Mouse (Mus musculus): Measurements from ENCODE around the gene Hoxa5.

The Hoxa5 gene

GRCm38 (mm10) chr6:52177061-52177735, 27.2 kb downstream of the Hoxa5 start, which contains the start of gene 5730596B20Rik:
Gene 5730596B20Rik, plus strand, starts transcription at chr6:52177498.
- DNase-seq (ENCODE audit: low read depth) = no peak

DNA sequence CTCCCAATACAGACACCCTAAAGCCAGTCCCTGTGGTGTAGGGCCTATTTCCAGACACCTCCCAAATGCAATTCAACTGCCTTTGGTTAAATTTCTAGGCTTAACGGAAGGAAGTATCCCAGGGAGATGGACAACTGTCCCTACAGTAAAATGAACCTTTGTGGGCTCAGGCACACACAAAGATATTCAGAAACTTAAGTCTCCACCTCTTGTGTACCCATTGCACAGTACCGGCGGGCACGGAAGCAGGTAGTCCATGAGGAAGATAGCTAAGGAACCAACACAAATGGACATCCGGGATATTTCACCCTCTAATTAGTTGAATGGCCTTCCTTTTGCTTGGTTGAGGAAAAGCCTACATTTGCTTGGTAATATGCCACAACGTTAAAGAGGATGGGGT, 28.0 kb downstream of the Hoxa5 start:
- no peak for DNase-seq (ENCODE audit: low read depth)

DNA sequence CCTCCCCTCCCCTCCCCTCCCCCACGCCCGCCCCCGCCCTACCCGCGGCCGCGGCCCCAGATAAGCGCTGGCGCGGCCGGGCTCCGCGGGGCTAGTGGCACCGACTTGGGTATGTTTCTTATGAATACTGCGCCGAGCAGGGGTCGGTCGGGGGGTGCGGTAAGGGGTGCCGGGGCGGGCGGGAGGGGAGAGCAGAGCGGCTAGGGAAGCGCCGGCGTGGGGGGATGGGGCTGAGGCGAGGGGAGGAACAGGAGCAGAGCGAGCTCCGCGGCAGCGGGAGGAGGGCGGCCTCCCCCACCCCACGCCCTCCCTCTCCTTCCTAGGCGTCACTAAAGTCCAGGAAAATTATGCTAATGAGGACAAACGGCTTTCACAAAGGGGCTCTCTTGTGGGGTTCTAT, 28.5 kb downstream of the Hoxa5 start:
- no peak for DNase-seq (ENCODE audit: low read depth)

GRCm38 (mm10) chr6:52174968-52175751, 29.2 kb downstream of the Hoxa5 start:
- DNase-seq (ENCODE audit: low read depth) = no peak

DNA sequence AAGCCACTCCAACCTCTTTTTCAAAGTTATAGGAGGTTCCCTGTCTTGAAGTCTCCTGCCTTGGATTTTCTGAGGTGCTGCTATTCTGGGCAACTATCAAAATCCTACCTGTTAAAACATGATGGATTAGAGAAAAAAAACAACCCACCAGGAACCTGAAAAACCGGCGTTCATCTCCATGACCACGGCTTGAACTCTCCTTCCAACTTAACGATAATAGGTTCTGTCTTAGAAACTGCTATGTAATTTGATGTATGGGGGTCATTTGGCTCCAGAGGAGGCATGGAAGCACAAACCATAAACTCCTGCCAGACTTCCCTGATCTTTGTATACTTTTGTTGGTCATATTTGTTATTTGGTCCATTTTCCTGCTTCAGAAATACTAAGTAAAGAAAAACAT, 30.7 kb downstream of the Hoxa5 start:
- DNase-seq (ENCODE audit: low read depth) = no peak

DNA sequence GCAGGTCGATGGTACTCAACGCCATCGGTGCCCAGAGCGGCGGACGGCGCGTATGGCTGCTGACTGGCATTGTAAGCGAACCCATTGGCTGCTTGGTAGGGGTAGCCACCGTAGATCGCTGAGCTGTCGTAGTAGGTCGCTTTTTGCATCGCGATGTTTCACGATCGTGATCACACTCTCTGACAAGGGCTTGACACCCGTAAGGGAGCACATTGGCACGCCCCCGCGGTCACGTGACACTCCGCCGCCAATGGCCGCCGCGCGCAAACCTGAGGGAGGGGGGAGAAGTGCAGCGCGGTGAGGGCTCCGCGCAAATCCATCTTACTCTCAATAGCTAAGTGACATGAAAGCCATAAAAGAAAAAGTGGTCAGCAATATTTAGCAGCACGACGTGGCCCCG, 31.9 kb downstream of the Hoxa5 start:
- DNase-seq (ENCODE audit: low read depth) = no peak

DNA sequence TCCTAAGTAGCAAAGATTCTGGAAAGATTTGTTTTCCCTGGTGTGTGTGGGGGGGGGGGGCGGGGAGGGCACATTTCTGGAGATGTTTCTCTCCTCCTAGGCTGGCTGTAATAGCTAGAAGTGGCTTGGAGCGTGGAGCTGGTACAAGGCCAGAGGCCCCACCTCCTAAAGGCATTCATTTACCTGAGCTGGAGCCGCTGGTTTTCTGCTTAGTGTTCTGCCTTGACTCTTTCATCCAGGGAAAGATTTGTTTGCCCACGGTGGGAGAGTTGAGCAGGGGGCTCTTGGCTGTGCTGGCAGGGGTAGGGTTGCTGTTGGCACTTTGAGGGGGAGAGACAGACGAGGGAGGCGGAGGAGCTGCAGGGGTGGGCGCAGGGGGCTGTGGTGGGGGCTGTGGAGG, 32.4 kb downstream of the Hoxa5 start:
- DNase-seq (ENCODE audit: low read depth) = no peak

DNA sequence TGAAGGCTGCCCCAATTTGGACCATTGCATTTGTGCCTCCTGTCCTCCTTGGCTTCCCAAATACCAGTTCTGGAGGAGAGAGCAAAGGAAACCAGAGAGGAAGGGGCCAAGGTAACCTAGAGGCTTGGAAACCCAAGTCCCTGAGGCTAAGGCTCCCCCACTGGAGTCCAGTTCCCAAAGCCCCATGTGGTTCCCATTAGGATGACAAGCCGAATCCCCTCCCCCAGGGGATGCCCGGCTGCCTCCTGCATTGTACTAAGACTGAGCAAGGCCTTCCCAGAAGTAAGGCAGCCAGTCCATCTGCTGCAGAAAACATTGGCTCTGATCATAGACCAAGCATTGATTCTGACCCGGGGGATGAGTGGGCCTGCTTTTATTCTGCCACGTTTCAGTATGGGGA, 33.1 kb downstream of the Hoxa5 start:
- DNase-seq (ENCODE audit: low read depth) = no peak

DNA sequence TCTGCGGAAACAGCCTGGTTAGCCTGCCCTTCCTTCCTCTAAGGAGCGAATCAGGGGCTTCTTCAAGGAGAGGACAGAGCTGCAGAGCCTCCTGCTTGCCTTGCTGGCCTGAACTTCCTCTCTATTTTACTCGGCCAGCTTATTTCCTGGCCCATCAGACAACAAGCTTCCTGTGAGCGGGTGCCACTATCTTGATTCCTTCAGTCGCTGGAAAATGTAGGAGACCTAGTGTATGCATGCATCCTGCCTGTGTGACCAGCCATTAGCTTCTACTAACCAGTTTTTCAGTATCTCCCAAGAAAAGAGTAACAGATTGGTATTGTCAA, 33.5 kb downstream of the Hoxa5 start:
- no peak for DNase-seq (ENCODE audit: low read depth)

- DNase-seq (ENCODE audit: low read depth) = no peak
Measured at GRCm38 (mm10) chr6:52170166-52170897, 34.1 kb downstream of the Hoxa5 start.

DNA sequence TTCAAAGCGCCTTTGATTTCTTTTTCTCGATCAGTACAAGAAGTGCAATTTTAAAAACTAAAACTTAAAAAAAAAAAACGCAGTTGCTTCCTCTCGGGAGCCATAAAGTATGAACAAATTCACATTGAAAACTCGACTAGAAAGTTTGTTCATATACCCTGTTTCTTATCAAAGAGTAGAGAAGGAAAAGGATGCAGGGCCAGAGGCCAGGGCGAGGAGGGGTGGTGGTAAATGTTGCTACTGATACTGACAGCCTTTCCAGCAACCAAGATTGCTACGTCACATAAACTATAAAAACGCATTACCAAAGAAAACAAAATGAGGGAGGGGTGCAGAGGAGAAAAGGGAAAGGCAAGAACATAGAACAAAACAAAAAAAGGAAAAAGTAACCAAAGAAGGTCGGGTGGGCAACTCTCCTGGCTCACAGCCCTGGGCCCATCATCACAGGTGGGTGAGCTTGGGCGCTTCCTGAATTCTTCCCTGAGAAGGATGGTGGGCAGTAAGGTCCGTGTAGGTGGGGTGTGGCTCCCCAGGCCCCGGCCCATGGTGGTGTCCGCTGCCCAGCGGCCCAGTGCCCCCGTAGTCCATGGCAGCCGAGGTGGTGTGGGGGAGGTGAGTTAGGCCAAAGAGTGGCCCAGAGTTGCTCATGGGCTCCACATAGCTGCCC, 34.8 kb downstream of the Hoxa5 start:
- no peak for DNase-seq (ENCODE audit: low read depth)

DNA sequence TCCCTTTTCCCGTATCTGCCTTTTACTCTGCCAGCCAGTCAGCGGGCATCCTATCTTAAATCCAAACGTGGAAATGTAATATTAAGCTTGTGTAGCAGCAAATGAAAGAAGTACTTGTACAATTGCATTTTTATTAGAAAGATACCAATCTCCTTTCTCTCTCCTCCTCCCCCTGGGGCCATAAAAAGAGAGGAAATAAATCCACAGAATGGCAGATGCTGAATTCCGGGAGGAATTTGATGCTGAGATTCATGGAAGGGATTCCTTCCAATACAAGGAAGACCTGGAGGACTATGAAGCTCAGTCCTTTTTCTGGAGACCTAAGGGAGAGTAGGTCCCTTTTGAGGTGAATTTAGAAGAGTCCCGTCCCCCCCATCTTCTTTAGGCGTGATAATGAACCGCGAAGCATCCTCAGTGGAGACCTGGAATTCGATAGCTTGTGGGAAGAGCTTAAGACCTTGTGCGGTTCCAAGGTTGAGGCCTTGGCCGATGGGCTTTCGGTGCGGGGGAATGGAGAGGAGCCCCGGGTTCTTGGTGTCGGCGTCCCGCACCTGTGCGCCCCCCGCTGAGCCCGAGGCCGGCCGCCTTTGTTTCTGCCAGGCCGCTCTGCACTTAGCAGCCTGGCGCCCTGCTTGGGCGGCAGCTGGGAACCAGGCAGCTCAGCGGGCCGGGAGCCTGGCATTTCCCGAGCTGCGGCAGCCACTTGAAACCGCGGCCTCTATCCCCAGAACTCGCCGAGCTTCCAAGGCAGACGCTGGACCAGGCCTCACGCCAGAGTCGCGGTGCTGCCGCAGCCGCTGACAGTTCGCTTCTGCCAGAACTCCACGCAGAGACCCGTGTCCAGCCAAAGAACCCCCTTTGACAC, 36.0 kb downstream of the Hoxa5 start:
- no peak for DNase-seq (ENCODE audit: low read depth)

- no peak for DNase-seq (ENCODE audit: low read depth)
Measured at GRCm38 (mm10) chr6:52167736-52168161, 36.6 kb downstream of the Hoxa5 start.

- DNase-seq (ENCODE audit: low read depth) = no peak
Measured at GRCm38 (mm10) chr6:52167176-52167575, 37.2 kb downstream of the Hoxa5 start.

DNA sequence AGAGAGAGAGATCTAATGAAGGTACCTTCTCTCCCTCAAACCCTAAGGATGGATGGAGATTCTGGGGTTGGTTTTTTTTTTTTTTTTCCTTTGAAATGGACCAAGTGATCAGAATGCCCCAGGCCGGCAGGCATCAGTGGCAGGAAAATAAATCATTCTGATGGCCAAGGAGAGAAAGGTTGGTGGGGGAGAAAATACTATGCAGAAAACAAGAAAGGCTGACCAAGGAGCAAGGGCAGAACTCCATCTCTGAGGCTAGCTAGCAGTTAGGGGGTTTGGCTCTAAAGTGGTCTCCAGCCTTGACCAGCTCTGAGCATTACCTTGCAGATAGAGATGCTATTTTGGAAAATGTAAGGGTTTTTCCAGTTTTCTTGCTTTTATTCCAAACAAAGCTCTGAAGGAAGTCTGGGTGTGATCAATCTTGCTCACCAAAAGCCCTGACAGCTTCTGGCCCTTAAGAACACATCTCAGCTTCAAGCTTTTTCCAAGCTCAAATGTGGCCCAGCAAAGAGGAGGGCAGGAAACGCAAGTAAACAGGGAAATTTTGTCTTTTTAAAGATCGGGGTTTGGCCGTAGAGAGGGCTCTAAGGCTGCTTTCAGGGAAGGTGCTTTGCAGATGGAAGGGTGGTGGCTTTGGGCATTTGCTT, 37.8 kb downstream of the Hoxa5 start:
- DNase-seq (ENCODE audit: low read depth) = no peak

GRCm38 (mm10) chr6:52165441-52166370, 38.7 kb downstream of the Hoxa5 start:
- no peak for DNase-seq (ENCODE audit: low read depth)

- no peak for DNase-seq (ENCODE audit: low read depth)
Measured at GRCm38 (mm10) chr6:52164626-52165440, 39.6 kb downstream of the Hoxa5 start, which contains the start of gene Hoxa2. Gene Hoxa2, minus strand, starts transcription at chr6:52164831.

DNA sequence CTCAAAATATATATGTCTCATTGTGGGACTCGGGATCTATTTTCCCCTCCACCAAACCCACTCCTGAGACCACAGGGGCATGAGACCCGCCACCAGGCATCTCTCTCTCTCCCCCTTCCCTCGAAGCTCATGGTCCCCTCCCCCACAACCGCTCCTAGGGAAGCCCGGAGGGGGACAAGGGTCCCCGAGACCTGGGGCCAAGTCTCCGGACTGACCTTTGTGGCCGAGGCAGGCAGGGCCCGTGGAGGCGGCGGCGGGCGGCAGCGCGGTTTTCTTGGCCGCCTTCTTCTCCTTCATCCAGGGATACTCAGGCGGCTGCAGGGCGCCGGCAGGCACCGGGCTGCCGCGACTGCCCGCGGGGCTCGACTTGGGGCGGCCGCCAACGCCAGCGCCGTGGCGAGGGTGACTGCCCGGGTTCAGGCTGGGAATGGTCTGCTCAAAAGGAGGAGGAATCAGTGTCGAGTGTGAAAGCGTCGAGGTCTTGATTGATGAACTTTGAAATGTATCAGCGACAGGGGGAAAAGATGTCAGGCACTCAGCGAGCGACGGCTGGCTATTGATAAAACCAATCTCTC, 40.2 kb downstream of the Hoxa5 start:
- DNase-seq (ENCODE audit: low read depth) = no peak
